Mouse (Mus musculus) MEL (cell line): Measurements from ENCODE around the gene Wdr82.

ENCODE experiments used
- CTCF ChIP-seq, 3 experiments: IDR thresholded peaks in 2 of 3; conservative IDR thresholded peaks in 1 of 3; 2 replicates each; pipeline ENCODE4 v1.5.1; 2011 to 2012; ENCODE audit warnings: low read length in 3 of 3, low read depth in 2 of 3, mild to moderate bottlenecking in 2 of 3, improper control_type of control experiment in 1 of 3, inconsistent platforms in 1 of 3, mixed read lengths in 1 of 3, moderate library complexity in 1 of 3; ENCODE audit not compliant: control insufficient read depth in 1 of 3, insufficient read depth in 1 of 3, poor library complexity in 1 of 3, severe bottlenecking in 1 of 3
- E2F4 ChIP-seq: IDR thresholded peaks from 2 replicates; pipeline ENCODE4 v1.6.1; 2011; ENCODE audit warnings: low read depth, low read length, improper control_type of control experiment, borderline replicate concordance
- HCFC1 ChIP-seq: IDR thresholded peaks from 2 replicates; pipeline ENCODE4 v1.6.1; 2012; ENCODE audit warnings: low read depth, mild to moderate bottlenecking, inconsistent platforms, low read length, improper control_type of control experiment, moderate library complexity
- MAX ChIP-seq: IDR thresholded peaks from 2 replicates; pipeline ENCODE4 v1.6.1; 2011; ENCODE audit warnings: low read length, improper control_type of control experiment
- MXI1 ChIP-seq: IDR thresholded peaks from 2 replicates; pipeline ENCODE4 v1.6.1; 2011; ENCODE audit warnings: mild to moderate bottlenecking, low read depth, low read length, improper control_type of control experiment
- POLR2A ChIP-seq, 2 experiments: IDR thresholded peaks; 2 replicates each; pipeline ENCODE4 v1.6.1; 2011 to 2012; ENCODE audit warnings: low read length in 2 of 2, mild to moderate bottlenecking in 2 of 2, control low read depth in 1 of 2, improper control_type of control experiment in 1 of 2, low read depth in 1 of 2, moderate library complexity in 1 of 2; ENCODE audit not compliant: control insufficient read depth in 1 of 2, insufficient read depth in 1 of 2, poor library complexity in 1 of 2
- TBP ChIP-seq: IDR thresholded peaks from 2 replicates; pipeline ENCODE4 v1.8.0; 2011; ENCODE audit warnings: low read depth, low read length, improper control_type of control experiment
- TCF12 ChIP-seq: IDR thresholded peaks from 2 replicates; pipeline ENCODE4 v1.6.1; 2014; ENCODE audit warnings: low read depth, mild to moderate bottlenecking, inconsistent platforms, low read length, improper control_type of control experiment, moderate library complexity

DNA sequence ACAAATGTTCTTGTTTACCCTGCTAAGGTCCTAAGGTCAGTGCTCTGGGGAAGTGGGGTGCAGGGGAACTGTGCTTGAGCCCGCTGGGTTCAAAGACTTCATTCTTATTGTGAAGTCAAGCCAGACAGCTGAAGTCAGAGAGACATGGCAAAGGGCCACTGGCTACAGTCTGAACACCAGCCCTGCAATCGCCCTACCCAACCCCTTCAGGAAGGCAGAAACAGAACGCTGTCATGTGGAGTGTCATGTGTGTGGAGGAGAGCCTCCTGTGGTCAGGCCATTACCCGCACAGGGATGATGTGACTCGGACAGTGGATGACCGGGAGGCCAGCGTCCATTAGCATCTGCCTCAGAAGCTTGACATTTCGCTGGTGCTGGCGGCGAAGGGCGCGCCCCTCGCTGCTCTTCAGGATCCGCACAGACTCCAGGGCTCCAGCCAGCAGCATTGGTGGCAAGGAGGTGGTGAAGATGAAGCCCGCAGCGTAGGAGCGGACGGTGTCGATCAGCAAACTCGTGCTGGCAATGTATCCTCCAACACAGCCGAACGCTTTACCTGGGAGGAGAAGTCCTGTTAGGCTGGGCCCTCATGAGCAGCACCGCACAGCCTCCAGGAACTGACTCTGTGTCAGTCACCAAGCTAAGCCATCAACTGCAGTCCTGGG is 65.6 kb downstream of the Wdr82 start:
- TF ChIP-seq POLR2A (IDR thresholded peaks at IDR 0.05; ENCODE audit: control insufficient read depth in 1 of 2, insufficient read depth in 1 of 2, low read depth in 1 of 2, low read length in 2 of 2, poor library complexity in 1 of 2) = no peak
- no peak for TF ChIP-seq TBP
- no peak for TF ChIP-seq MXI1
- no peak for TF ChIP-seq E2F4
- no peak for TF ChIP-seq MAX
- no peak for TF ChIP-seq CTCF (IDR thresholded peaks at IDR 0.05 in 2 of 3, conservative IDR thresholded peaks at IDR 0.05 in 1 of 3; ENCODE audit: control insufficient read depth in 1 of 3, insufficient read depth in 1 of 3, low read depth in 2 of 3, low read length in 3 of 3, poor library complexity in 1 of 3, severe bottlenecking in 1 of 3)
- no peak for TF ChIP-seq TCF12
- TF ChIP-seq HCFC1 = no peak
